Mouse (Mus musculus): ENCODE measurements around the gene Slc27a2.
A peak's percentile ranks its signal among the peaks of the same experiment; 100 is the strongest.
"Not testable (repeated sequence)": the region's sequence is repeated elsewhere in the genome, so short reads cannot be mapped to it uniquely, and the experiment has no call there.

The Slc27a2 gene

GRCm38 (mm10) chr2:126552357-126553290 is at the start of gene Slc27a2:
Slc27a2 (plus strand) TSS chr2:126552407.
- peak; percentile 75 for DNase-seq

- no peak for DNase-seq
Observed at GRCm38 (mm10) chr2:126505156-126505555, 47.1 kb upstream of the Slc27a2 start.

GRCm38 (mm10) chr2:126507477-126507876 is 44.7 kb upstream of the Slc27a2 start:
- DNase-seq, result no peak

- DNase-seq, result no peak
Observed at GRCm38 (mm10) chr2:126508228-126508627, 44.0 kb upstream of the Slc27a2 start.

GRCm38 (mm10) chr2:126515069-126515826 is 37.0 kb upstream of the Slc27a2 start:
- no peak for DNase-seq

- DNase-seq, result no peak
Observed at GRCm38 (mm10) chr2:126519872-126520581, 32.2 kb upstream of the Slc27a2 start.

- no peak for DNase-seq
Observed at GRCm38 (mm10) chr2:126520828-126521227, 31.4 kb upstream of the Slc27a2 start.

- no peak for DNase-seq
Observed at GRCm38 (mm10) chr2:126521471-126521870, 30.7 kb upstream of the Slc27a2 start.

- DNase-seq, result no peak
Observed at GRCm38 (mm10) chr2:126522056-126522455, 30.2 kb upstream of the Slc27a2 start.

GRCm38 (mm10) chr2:126523101-126523745 is 29.0 kb upstream of the Slc27a2 start:
- not testable (repeated sequence) for DNase-seq

- DNase-seq, result no peak
Observed at GRCm38 (mm10) chr2:126524271-126524670, 27.9 kb upstream of the Slc27a2 start.

- no peak for DNase-seq
Observed at GRCm38 (mm10) chr2:126527461-126527860, 24.7 kb upstream of the Slc27a2 start.

GRCm38 (mm10) chr2:126530581-126530980 is 21.6 kb upstream of the Slc27a2 start:
- DNase-seq, result no peak

GRCm38 (mm10) chr2:126537654-126538053 is 14.6 kb upstream of the Slc27a2 start:
- no peak for DNase-seq

- no peak for DNase-seq
Observed at GRCm38 (mm10) chr2:126540390-126540925, 11.7 kb upstream of the Slc27a2 start.

- DNase-seq, result no peak
Observed at GRCm38 (mm10) chr2:126542211-126542610, 10.0 kb upstream of the Slc27a2 start.

GRCm38 (mm10) chr2:126545297-126545696 is 6.9 kb upstream of the Slc27a2 start:
- DNase-seq, result no peak

- no peak for DNase-seq
Observed at GRCm38 (mm10) chr2:126546392-126546791, 5.8 kb upstream of the Slc27a2 start.

GRCm38 (mm10) chr2:126549681-126550080 is 2.5 kb upstream of the Slc27a2 start:
- DNase-seq, result no peak

- no peak for DNase-seq
Observed at GRCm38 (mm10) chr2:126551244-126551890, 840 bp upstream of the Slc27a2 start.

- DNase-seq, result no peak
Observed at GRCm38 (mm10) chr2:126551896-126552295, 311 bp upstream of the Slc27a2 start.

- DNase-seq, result no peak
Observed at GRCm38 (mm10) chr2:126553291-126553639, 1.1 kb downstream of the Slc27a2 start.
